Mouse (Mus musculus): Measurements from ENCODE around the gene Rab3gap1.

- TF ChIP-seq POLR2A (IDR thresholded peaks at IDR 0.05; ENCODE audit: low read depth, low read length) (no peak), CTCF (IDR thresholded peaks at IDR 0.05; ENCODE audit: borderline replicate concordance, insufficient read depth, low read length) (no peak)
Measured at GRCm38 (mm10) chr1:127913116-127913515, 44.5 kb downstream of the Rab3gap1 start.
